Mouse (Mus musculus) liver, embryonic 13.5 days (tissue): ENCODE results near the gene Gclc. TPM values are rescaled to one million over a fixed set of nuclear protein-coding genes. Genes with fewer than 3 reads are reported as not detected.
"Not testable (repeated sequence)": the region's sequence is repeated elsewhere in the genome, so short reads cannot be mapped to it uniquely, and the experiment has no call there.

Source experiments
- ATAC-seq: fragments of 200-750 bp; cut with Nextera tagmentation; 2 replicates; pipeline ENCODE4 v1.8.0; 2017; ENCODE audit warnings: low read depth, mild to moderate bottlenecking, moderate number of reproducible peaks, moderate library complexity
- DNase-seq: peaks from one replicate; pipeline ENCODE4 v3.0.0; 2022
- H3K27ac ChIP-seq: fragments of 300-500 bp; sonication (generic); 2 replicates; pipeline ENCODE4 v1.5.1; 2015; ENCODE audit warnings: moderate library complexity, mild to moderate bottlenecking, inconsistent platforms
- H3K27me3 ChIP-seq: fragments of 300-500 bp; sonication (generic); 2 replicates; pipeline ENCODE4 v1.6.1; 2015; ENCODE audit warnings: mild to moderate bottlenecking, inconsistent platforms
- H3K36me3 ChIP-seq: fragments of 300-500 bp; sonication (generic); 2 replicates; pipeline ENCODE4 v1.6.1; 2015; ENCODE audit warnings: mild to moderate bottlenecking, inconsistent platforms
- H3K4me1 ChIP-seq: fragments of 300-500 bp; sonication (generic); replicated peaks from 2 replicates; pipeline ENCODE4 v1.6.1; 2015; ENCODE audit warnings: inconsistent platforms
- H3K4me2 ChIP-seq: fragments of 300-500 bp; sonication (generic); 2 replicates; pipeline ENCODE4 v1.6.1; 2015; ENCODE audit warnings: inconsistent platforms, mild to moderate bottlenecking, moderate library complexity
- H3K4me3 ChIP-seq: fragments of 300-500 bp; sonication (generic); replicated peaks from 2 replicates; pipeline ENCODE4 v1.5.1; 2015; ENCODE audit warnings: mild to moderate bottlenecking, inconsistent platforms
- H3K9ac ChIP-seq: fragments of 300-500 bp; sonication (generic); 2 replicates; pipeline ENCODE4 v1.6.1; 2015; ENCODE audit warnings: mild to moderate bottlenecking, inconsistent platforms
- H3K9me3 ChIP-seq: fragments of 300-500 bp; sonication (generic); replicated peaks from 2 replicates; pipeline ENCODE4 v1.6.1; 2016; ENCODE audit warnings: inconsistent platforms
- WGBS: fragments of 180-500 bp; shearing (Covaris S2); methylation state at CpG from one replicate; pipeline ENCODE4 v1.1.7; 2015; ENCODE audit not compliant: insufficient replicate concordance; 5-methylcytosine and 5-hydroxymethylcytosine counted together
- polyA plus RNA-seq: library from polyadenylated mRNA; unstranded; fragments of >200 nt; fragmentation: Nextera tagmentation; extraction: Ambion mirVana; gene quantifications from 2 replicates; pipeline ENCODE4 v1.2.1, GENCODE M21; 2015

The Gclc gene
- polyA plus RNA-seq, 1 experiment from 2014 or later: 23.5 TPM

DNA sequence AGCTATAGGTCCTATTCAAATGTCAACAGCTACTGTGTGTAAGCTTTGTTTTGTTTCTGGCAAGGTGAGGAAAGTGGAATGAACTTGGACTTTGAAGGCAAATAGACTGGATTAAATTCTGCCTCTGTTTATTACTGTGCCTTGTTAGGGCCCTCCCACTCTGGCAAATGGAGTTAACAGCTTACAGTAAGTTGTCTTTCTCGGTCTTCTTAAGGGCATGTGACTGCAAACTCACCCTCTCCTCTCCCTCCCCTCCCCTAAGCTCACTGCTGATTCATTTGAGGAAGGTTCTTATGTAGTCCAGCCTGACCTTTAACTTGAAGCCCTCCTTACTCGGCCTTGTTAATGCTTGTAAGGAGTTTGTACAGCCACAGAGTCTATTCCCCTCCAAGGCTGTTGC lies 8.0 kb upstream of the Gclc start:
- no peaks in the 10 kb centered on the region for H3K9me3 ChIP-seq
- peaks cover 5% of the 10 kb centered on the region; the same call in 1 of the 2 replicates for H3K27me3 ChIP-seq
- no peak overlapping the region for H3K9ac ChIP-seq
- WGBS: 42% methylated on average over 2 of the region's 2 CpGs
- ATAC-seq (no peak), DNase-seq (no peak)
- no peaks in the 10 kb centered on the region for H3K36me3 ChIP-seq
- peaks cover 18% of the 10 kb centered on the region for H3K4me1 ChIP-seq
- no peak overlapping the region for H3K27ac ChIP-seq
- no peak overlapping the region for H3K4me2 ChIP-seq
- H3K4me3 ChIP-seq: no peak overlapping the region

- DNase-seq: not testable (repeated sequence)
- 60% methylated on average over 1 of the region's 1 CpGs for WGBS
- peaks cover 12% of the 10 kb centered on the region; the same call in 1 of the 2 replicates for H3K27me3 ChIP-seq
Observed at GRCm38 (mm10) chr9:77748292-77748691, 6.0 kb upstream of the Gclc start.

DNA sequence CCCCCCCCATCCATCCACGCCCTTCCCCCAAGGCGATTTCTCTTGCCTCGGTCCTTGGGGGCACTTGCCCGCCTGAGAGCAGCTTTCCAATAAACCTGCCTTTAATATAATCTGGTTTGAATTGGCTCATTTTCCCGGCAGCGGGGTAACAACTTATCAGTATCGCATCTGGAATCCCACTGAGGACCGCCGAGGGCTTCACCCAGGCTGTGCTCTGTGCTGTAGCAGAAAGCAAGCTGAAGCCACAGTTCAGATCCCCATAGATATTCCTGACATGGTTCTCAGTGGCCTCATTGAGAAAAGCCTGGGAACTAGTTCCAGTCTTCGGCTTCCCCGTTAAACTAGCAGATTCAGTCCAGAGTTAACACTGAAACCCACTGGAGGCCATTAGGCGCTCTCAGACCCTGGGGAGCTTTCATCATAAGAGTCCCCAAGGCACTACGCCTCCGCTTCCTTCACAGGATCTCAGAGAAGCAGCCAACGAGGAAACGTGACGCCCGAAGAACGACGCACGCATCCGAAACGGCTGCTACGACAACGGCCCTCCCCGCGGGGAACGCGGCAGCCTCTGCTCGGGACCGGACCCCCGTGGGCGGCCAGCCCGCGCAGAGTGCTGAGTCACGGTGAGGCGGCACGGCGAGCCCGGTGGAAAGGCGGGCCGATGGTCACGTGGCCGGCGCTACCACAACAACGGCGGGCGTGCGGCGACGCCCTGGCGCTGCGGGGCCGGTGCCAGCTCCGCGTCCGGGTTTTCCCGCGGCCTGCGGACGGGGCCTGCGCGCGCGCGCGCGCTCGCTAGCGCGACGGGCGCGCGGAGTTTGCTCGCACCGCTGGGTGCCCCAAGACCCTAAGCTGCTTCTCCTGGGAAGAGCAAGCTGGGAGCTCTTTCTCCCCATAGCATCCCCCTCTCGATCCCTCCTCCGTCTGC lies 3.9 kb upstream of the Gclc start:
- Histone ChIP-seq H3K4me3 (peak overlapping the region; percentile 70), H3K4me2 (peak overlapping the region; percentile 91), H3K4me1 (peaks cover 38% of the 10 kb centered on the region), H3K9me3 (no peaks in the 10 kb centered on the region), H3K27me3 (peaks cover 12% of the 10 kb centered on the region; the same call in 1 of the 2 replicates), H3K27ac (peak overlapping the region; percentile 95), H3K9ac (peak overlapping the region; percentile 88), H3K36me3 (no peaks in the 10 kb centered on the region)
- under 1% methylated on average over 79 of the region's 79 CpGs for WGBS
- ATAC-seq (peak; percentile 80), DNase-seq (peak; percentile 93)

More at GRCm38 (mm10) chr9:77748292-77748691, 6.0 kb upstream of the Gclc start:
- H3K9me3 ChIP-seq, ATAC-seq, H3K36me3 ChIP-seq, H3K4me3 ChIP-seq, H3K4me2 ChIP-seq, H3K9ac ChIP-seq, H3K27ac ChIP-seq: not testable (repeated sequence)
- peaks cover 32% of the 10 kb centered on the region for H3K4me1 ChIP-seq

- peak overlapping the region; percentile 70 for H3K4me3 ChIP-seq
- H3K27ac ChIP-seq: peak overlapping the region; percentile 95
- H3K4me1 ChIP-seq: peaks cover 42% of the 10 kb centered on the region
- ATAC-seq: no peak
- H3K9ac ChIP-seq: peak overlapping the region; percentile 88
- peak overlapping the region; percentile 91 for H3K4me2 ChIP-seq
- H3K36me3 ChIP-seq: no peaks in the 10 kb centered on the region
- H3K27me3 ChIP-seq: peaks cover 12% of the 10 kb centered on the region; the same call in 1 of the 2 replicates
- no peaks in the 10 kb centered on the region for H3K9me3 ChIP-seq
- DNase-seq: no peak
- WGBS: 2% methylated on average over 12 of the region's 12 CpGs
Observed at GRCm38 (mm10) chr9:77751091-77751521, 3.2 kb upstream of the Gclc start.

GRCm38 (mm10) chr9:77754728-77755402 lies 530 bp downstream of the Gclc start:
- peak overlapping the region; percentile 92 for H3K27ac ChIP-seq
- H3K9ac ChIP-seq: peak overlapping the region; percentile 93
- H3K9me3 ChIP-seq: no peaks in the 10 kb centered on the region
- peak overlapping the region; percentile 82 for H3K4me2 ChIP-seq
- peaks cover 63% of the 10 kb centered on the region for H3K4me1 ChIP-seq
- DNase-seq (peak; percentile 61), ATAC-seq (peak; percentile 48)
- H3K4me3 ChIP-seq: peak overlapping the region; percentile 95
- 0 out of 2 replicates have a peak, but pooled peaks cover 8% of the 10 kb centered on the region for H3K27me3 ChIP-seq
- peaks cover 24% of the 10 kb centered on the region for H3K36me3 ChIP-seq
- under 1% methylated on average over 56 of the region's 57 CpGs for WGBS

DNA sequence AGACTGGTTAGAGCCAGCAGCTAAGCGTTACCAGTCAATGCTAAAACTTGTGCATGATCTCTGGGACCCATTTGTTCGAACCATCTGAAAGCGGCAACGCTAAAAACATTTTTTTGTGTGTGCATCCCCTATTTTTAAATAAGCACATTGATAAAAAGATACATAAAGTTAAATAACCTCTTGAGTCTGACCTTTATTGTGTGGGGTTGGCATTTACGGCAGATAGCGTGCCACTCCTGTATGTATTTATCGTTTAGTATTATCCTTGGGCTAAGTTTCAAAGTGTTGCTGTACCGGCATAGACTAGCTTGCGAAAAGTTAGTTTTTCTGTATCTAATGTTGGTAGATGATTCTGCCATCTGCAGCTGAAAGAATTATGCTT lies 1.1 kb downstream of the Gclc start:
- Histone ChIP-seq H3K27ac (peak overlapping the region; percentile 92), H3K9me3 (no peaks in the 10 kb centered on the region), H3K36me3 (peaks cover 25% of the 10 kb centered on the region), H3K27me3 (0 out of 2 replicates have a peak, but pooled peaks cover 8% of the 10 kb centered on the region), H3K4me1 (peaks cover 60% of the 10 kb centered on the region), H3K9ac (peak overlapping the region; percentile 93), H3K4me2 (peak overlapping the region; percentile 82), H3K4me3 (peak overlapping the region; percentile 95)
- 13% methylated on average over 9 of the region's 9 CpGs for WGBS
- ATAC-seq (no peak), DNase-seq (no peak)

- WGBS: 14% methylated on average over 9 of the region's 9 CpGs
- peak overlapping the region; percentile 93 for H3K9ac ChIP-seq
- peak overlapping the region; percentile 95 for H3K4me3 ChIP-seq
- peak overlapping the region; percentile 92 for H3K27ac ChIP-seq
- H3K36me3 ChIP-seq: peaks cover 27% of the 10 kb centered on the region
- peak overlapping the region; percentile 82 for H3K4me2 ChIP-seq
- ATAC-seq: no peak
- H3K27me3 ChIP-seq: 0 out of 2 replicates have a peak, but pooled peaks cover 8% of the 10 kb centered on the region
- no peak for DNase-seq
- H3K9me3 ChIP-seq: no peaks in the 10 kb centered on the region
- peaks cover 58% of the 10 kb centered on the region for H3K4me1 ChIP-seq
Observed at GRCm38 (mm10) chr9:77756076-77756475, 1.7 kb downstream of the Gclc start.

DNA sequence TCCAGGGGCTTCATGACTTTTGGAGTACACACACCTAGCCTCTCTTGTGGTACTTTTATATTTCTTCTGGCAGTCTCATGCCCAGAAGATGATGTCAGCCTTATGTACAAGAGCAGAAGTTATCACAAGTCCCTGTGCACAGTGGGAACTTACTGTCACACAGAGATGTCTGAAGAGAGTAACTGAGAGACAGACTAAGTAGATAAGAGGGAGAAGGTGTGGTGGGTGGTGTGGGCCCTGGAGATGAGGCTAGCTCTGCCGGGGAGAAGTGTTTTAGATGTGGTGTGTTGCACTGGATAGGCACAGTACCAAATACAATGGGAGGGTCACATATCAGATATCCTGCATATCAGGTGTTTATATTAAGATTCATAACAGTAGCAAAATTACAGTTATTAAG lies 3.0 kb downstream of the Gclc start:
- 0 out of 2 replicates have a peak, but pooled peaks cover 8% of the 10 kb centered on the region for H3K27me3 ChIP-seq
- H3K4me1 ChIP-seq: peaks cover 45% of the 10 kb centered on the region
- DNase-seq (peak; percentile 66), ATAC-seq (peak; percentile 86)
- H3K9ac ChIP-seq: peak overlapping the region; percentile 93
- H3K36me3 ChIP-seq: peaks cover 33% of the 10 kb centered on the region
- peak overlapping the region; percentile 95 for H3K4me3 ChIP-seq
- peak overlapping the region; percentile 82 for H3K4me2 ChIP-seq
- peak overlapping the region; percentile 92 for H3K27ac ChIP-seq
- no peaks in the 10 kb centered on the region for H3K9me3 ChIP-seq
- 22% methylated on average over 1 of the region's 1 CpGs for WGBS

DNA sequence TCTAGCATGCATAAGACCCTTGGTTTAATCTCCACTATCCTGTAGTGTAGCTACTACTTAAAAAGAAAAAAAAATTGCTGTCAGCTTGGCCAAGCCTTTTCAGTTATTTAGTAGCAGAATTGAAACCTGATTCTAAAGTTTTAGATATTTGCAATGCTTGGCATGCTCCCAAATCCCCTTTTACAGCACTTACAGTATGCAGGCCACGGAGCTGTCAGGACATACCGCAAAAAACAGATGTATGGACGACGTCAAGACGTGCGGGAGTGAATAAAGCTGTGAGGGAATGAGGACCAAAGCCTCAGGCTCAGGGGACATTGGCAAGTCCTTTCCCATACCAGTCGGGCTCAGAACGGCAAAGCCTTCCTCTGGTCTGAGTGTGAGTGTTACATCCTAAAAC lies 4.1 kb downstream of the Gclc start:
- Histone ChIP-seq H3K4me3 (no peak overlapping the region), H3K27me3 (no peaks in the 10 kb centered on the region), H3K4me1 (peaks cover 41% of the 10 kb centered on the region), H3K36me3 (peaks cover 45% of the 10 kb centered on the region), H3K9me3 (no peaks in the 10 kb centered on the region), H3K9ac (no peak overlapping the region), H3K27ac (peak overlapping the region; percentile 92), H3K4me2 (peak overlapping the region; percentile 82)
- 82% methylated on average over 8 of the region's 8 CpGs for WGBS
- DNase-seq (no peak), ATAC-seq (no peak)

DNA sequence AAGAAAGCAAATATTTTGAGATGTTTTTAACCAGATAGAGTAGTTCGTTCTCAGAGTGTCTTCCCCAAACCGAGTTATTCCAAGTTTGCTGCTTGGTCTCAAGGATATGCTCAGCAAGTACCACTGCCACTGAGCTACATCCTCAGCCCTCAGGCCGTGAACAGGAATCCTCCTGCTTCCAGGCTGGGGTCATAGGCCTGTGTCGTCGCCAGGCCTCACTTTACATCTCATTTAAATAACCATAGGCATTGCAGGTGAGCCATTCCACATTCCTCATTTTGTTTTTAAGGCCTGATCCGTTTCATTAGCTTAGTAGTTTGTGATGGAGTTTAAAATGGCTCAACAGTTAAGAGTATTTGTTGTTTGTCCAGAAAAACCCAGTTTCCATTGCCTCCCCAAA lies 4.8 kb downstream of the Gclc start:
- H3K4me2 ChIP-seq: no peak overlapping the region
- no peaks in the 10 kb centered on the region for H3K9me3 ChIP-seq
- no peaks in the 10 kb centered on the region for H3K27me3 ChIP-seq
- H3K4me1 ChIP-seq: peaks cover 35% of the 10 kb centered on the region
- ATAC-seq (no peak), DNase-seq (no peak)
- 80% methylated on average over 6 of the region's 6 CpGs for WGBS
- no peak overlapping the region for H3K4me3 ChIP-seq
- no peak overlapping the region for H3K9ac ChIP-seq
- peaks cover 51% of the 10 kb centered on the region for H3K36me3 ChIP-seq
- no peak overlapping the region for H3K27ac ChIP-seq

DNA sequence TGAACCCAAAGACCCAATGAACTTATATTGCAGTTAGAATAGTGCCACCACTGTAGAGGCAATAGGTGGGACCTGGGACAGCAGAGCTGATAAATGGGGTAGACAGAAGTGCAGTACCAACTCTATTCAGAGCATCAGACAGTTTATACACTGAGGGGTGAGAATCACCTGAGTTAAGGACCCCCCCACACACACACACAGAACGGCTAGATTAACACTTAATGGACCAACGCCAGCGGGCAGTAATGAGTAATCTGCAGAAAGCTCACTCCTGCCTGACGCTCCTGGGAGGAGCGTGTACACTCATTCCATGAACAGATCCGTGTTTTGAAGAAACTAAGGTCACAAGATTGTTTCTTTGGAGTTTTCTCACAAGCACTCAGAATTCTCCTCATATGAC lies 5.4 kb downstream of the Gclc start:
- ATAC-seq (no peak), DNase-seq (no peak)
- Histone ChIP-seq H3K27me3 (no peaks in the 10 kb centered on the region), H3K9me3 (no peaks in the 10 kb centered on the region), H3K9ac (no peak overlapping the region), H3K36me3 (peaks cover 58% of the 10 kb centered on the region), H3K4me3 (no peak overlapping the region), H3K27ac (no peak overlapping the region), H3K4me1 (peaks cover 35% of the 10 kb centered on the region), H3K4me2 (no peak overlapping the region)
- WGBS: 87% methylated on average over 6 of the region's 6 CpGs
